Mouse (Mus musculus) c-Kit-positive CD71-positive TER-119-negative erythroid progenitor cells, embryonic 14.5 days (primary cell): ENCODE results near the gene Mcm3ap.

Experiments used
- DNase-seq: peaks from one replicate; pipeline ENCODE4 v3.0.0-alpha.2; 2013; ENCODE audit warnings: low read depth

The Mcm3ap gene

DNA sequence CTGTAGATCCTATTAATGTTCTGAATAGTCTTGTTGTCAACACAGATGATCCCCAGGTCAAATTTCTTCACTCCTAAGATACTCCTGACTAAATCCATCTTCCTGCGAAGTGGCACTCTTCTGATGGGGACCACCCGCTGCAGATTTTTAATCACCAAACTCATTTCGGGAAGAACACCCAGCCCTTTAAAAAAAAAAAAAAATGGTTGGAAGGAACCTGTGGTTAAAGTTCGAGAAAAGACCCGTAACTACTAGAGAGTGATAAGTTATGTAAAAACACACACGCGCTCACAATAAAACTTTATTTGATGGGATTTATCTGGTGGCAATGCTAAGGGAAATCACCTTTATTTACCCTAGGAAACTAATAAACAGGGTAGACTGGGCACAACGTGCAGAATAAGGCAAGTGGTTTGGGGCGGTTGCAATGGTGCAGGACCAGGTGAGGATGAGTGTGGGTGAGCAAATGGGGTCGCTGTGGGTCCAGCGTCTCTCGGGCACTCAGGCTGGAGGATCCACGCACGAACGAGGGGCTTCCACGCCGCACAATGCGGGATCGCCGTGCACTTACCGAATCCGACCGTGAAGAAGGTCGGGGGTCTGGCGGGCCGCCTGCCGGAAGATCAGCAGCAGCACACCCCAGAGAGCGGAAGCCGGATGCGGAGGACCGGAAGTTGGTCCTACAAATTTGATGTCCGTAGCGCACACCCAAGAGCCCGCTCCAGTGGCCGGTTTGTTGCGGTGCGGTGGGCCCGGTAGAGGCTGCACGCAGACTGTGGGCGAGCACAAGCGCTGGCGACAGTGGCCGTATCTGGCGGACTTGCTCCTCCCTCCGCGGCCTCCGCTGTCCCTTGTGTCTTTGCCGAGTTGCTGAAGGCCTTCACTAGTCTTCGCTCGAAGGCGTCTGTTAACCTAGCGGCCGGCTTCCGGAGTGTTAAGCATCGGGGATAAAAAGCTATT, at the start of gene Mcm3ap, which contains the start of gene Ybey:
Mcm3ap (plus strand) TSS at position 725 of the 960 bp plus-strand sequence.
Ybey (minus strand) TSS at position 912 of the 960 bp plus-strand sequence.
- peak; percentile 84 for DNase-seq

GRCm38 (mm10) chr10:76425674-76426073, 43.1 kb upstream of the Mcm3ap start:
- DNase-seq, result no peak

- DNase-seq, result no peak
Measured at GRCm38 (mm10) chr10:76433925-76434324, 34.8 kb upstream of the Mcm3ap start.

GRCm38 (mm10) chr10:76439107-76439890, 29.4 kb upstream of the Mcm3ap start:
- no peak for DNase-seq

DNA sequence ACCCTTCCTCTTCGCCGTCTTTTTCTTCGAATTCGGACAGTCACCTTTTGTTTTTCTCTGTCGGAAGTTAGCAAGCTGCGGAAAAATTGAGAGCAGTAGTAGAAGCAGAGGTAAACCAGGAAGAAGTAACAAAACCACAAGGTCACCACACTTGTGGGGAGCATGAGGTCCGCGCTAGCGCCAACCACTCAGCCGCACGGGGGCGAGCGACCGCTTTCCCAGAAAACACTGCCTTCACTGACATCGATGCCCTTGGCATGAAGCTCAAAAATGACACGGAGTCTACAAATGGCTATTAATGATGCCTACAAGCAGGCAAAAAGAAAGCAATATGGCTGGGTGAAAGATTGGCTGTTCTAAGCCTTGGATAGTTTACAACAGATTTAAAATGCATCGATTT, 28.4 kb upstream of the Mcm3ap start, which contains the start of gene AC141477.1:
AC141477.1 (minus strand) TSS at position 164 of the 400 bp plus-strand sequence.
- DNase-seq, result no peak

GRCm38 (mm10) chr10:76442178-76443088, 26.3 kb upstream of the Mcm3ap start, which contains the start of gene Pcnt:
Pcnt (minus strand) TSS chr10:76442786.
- DNase-seq, result peak; percentile 98

DNA sequence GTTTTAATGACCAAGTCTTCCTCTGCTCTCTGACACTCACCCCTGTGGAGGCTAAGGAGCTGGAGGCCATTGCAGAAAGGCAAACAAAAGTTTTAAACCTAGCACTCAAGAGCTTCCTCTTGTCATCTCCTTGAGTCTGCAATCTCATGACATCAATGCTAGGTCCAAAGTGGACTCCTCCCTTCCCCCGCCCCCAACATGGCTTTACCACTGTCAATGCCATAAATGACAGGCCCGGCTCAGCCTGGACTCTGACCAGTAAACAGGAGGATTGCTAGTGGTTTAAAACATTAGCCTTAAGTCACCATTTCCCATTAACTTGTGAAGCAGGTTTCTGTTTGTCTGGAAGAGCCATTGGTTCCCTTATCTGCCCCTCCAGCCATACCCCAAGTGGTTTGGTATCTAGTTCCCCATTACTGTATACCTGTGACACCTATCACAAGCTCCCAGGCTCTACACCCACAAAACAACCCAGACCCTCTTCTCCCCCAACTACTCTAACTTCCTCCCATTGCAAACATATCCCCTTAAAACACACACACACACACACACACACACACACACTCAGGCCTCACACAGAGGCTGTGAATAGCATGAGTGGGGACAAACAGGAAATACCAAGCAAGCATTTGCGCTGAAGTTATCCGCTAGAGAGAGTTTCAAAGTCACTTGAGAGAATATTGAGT, 22.6 kb upstream of the Mcm3ap start:
- DNase-seq, result no peak

DNA sequence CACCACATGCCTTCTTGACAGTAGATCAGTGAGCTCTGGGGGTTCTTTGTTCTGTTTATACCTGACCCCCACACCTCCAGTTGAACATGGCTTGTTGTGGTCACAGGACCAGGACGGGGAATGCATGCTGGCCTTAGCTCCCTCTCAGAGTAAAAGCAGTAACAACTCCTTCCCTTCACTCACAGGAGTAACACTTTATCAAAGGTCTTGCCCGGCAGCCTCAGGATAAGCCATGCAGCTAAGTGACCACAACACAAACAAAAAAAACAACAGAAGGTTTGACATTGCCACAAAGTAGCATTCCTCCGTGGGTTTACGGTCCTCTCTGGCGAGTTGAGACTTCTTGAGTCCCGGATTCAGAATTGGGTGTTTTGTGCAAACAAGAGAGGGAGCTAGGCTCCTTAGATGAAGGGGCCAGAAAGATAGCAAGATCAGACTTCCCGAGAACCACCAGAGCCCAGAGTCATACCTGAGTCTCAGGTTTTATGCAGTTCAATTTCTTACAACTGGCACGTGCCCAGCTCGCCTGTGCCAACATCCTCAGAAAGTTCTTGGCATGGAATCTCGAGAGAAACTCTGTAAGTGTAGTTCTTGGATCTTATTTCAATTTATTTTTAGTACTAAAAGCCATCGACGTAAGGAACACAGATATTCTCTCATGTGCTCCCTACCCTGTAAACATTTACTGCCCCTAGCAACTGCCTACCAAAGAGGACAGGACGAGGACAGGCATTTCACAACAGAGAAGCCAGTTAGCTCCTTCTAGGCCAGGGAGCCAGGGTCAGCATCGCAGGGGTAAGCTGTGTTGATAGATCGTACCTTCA, 21.1 kb upstream of the Mcm3ap start:
- DNase-seq, result no peak

DNA sequence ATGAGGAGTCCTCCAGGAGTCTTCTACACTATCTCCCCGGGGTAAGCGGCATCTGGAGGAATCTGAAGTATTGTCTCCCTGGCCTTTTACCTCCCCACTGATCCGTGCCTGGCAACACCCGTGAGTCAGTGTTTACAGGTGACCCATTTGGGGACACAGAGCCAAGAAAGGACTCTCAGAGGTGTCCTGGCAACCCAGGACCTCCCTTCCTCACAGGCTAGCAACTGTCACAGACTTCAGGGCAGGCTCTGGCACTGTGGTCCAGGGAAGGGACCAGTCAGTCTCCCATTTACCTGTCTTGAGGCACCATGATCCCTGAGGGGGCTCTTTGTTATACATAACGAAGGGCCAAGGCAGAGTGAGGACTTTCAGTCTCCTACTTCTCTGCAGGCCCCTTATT, 19.9 kb upstream of the Mcm3ap start, which contains the start of gene 2610028H24Rik:
2610028H24Rik (plus strand) TSS at position 231 of the 400 bp plus-strand sequence.
- DNase-seq, result no peak

GRCm38 (mm10) chr10:76455289-76455688, 13.4 kb upstream of the Mcm3ap start:
- no peak for DNase-seq

DNA sequence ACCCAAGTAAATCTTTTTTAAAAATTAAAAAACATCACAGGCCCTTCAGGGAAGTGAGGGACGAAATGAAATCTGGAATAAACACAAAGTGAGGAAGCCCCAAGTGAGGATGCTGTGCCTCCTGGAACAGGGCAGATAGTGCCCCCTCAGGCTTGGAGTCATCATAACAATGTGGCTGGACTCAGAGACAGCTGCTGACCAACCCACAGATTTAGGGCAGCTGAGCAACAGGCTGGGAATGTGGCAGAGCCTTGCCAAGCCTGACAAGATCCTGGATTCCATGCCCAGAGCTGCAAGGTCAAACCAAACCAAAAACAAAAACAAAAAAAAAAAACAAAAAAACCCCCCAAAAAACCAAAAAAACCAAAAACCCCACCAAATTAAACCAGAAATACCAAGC, 7.5 kb upstream of the Mcm3ap start:
- no peak for DNase-seq

DNA sequence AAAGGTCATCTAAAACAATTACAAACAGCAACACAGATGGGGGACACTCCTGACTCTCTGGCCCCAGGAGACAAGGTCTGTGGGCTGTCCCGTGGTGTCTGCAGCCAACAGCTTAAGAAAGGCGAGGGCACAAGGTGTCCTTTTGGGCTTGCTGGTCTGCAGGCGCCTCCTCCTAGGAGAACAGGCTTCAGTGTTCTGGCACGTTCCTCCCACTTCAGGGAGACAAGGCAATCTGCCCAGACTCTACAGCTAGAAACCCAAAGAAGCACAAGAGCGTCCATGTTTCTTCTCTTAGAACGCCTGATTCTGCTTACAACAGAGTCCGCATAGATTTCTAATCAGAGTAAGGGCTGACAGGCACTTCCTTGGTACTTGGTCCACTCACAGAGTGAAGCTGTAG, 6.4 kb upstream of the Mcm3ap start:
- DNase-seq, result no peak

GRCm38 (mm10) chr10:76462721-76463120, 6.0 kb upstream of the Mcm3ap start:
- DNase-seq, result no peak

DNA sequence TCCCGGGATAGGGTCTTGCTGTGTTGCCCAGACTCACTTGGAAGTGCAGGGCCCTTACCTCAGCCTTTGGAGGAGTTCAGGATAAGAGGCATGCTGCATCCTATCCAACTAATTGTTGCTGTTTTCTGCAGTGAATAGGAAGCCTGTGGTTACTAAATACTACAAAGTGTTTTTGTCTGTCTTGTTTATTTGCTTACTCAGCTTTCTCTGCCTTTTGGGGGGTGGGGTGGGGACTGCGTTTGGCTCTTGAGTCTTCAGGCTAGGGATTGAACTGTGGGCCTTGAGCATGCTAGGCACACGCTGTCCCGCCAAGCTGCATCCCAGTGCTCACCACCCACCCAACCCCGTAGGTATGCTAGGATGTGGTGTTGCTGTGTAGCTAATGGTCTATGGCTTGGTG, 5.0 kb downstream of the Mcm3ap start:
- no peak for DNase-seq

DNA sequence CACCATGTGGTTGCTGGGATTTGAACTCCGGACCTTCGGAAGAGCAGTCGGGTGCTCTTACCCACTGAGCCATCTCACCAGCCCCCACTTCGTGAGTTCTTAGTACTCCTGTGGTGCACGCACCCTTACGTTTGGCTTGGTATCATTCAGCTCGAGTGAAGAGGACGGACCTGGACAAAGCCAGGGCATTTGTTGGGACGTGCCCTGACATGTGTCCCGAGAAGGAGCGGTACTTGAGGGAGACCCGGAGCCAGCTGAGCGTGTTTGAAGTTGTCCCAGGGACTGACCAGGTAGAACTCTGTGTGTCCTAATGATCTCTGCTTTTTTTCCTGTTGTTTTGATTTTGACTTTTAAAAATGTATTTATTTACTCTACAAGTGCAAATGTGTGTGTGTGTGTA, 12.1 kb downstream of the Mcm3ap start:
- no peak for DNase-seq

DNA sequence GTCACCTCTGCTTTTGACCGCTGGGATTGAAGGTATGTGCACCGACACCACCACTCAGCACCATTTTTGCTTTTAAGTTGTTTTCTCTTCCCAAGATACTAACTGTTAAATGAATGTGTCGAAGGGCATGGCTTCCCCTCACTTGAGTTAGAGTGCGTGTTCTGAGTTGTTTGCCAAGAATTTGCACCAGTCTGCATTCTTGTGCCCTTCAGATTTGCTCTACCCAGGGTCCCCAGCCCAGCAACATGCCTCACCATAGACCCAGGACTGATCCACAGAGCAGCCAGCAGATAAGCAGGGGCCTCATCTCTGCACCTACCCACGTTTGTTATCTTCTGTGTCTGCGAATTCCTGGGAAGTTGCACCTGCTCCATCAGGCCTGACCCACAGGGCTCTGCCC, 12.8 kb downstream of the Mcm3ap start:
- DNase-seq, result no peak

DNA sequence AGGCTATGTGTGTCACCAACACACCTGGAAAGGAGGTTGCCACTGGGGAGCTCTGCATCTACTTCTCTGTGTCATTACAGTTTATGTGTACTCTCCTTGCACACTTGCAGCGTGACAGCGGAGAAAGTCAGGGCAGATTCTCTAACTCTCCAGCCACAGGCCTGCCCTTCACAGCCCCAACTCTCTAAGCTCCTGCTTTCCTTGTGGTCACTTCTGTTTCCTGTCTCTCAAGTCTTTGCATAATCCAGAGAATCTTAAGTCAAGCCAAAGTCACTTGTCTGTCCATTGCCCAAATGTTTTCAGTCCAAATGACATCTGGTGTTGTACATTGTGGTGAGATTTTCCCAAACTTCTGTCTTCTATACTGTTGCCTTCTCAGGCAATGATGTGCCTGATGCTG, 17.6 kb downstream of the Mcm3ap start:
- no peak for DNase-seq

- no peak for DNase-seq
Measured at GRCm38 (mm10) chr10:76488265-76488664, 19.5 kb downstream of the Mcm3ap start.

DNA sequence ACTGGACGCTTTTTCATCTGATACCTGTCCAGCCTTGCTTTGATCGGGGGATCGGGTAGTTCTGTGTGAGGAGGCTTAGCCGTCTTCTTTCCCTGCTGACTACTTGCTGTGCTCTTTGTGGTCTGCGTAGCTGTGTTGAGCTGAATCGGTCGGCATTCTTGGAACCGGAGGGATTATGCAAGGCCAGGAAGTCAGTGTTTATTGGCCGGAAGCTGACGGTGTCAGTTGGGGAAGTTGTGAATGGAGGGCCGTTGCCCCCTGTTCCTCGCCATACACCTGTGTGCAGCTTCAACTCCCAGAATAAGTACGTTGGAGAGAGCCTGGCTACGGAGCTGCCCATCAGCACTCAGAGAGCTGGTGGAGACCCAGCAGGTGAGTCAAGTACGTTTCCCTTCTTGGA, 20.5 kb downstream of the Mcm3ap start:
- no peak for DNase-seq

DNA sequence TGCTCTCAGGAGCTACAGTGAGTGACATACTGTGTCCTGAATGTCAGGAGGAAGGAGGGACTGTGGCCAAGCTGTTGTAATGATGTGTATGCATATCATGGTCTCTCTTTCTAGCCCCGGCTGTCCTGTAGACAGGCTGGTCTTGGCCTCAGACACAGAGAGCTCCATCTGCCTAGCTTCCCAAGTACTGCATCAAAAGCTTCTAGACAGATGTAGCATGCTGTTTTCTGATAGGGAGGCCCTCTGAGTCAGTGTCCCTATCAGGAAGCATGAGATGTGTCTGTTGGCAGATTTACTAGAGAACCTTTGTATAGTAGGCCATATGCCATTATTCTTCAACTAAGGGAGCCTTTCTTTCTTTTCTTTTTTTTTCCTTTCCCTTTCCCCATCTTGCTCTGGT, 24.8 kb downstream of the Mcm3ap start:
- DNase-seq, result peak; percentile 59
